Mouse (Mus musculus): ENCODE data around the gene Usp12. TPM values are rescaled to one million over a fixed set of nuclear protein-coding genes. Genes with fewer than 3 reads are reported as not detected.

Usp12 gene
- total and polyA plus RNA-seq, 3 experiments = 9.1 to 27.7 (median 24.1) TPM

DNA sequence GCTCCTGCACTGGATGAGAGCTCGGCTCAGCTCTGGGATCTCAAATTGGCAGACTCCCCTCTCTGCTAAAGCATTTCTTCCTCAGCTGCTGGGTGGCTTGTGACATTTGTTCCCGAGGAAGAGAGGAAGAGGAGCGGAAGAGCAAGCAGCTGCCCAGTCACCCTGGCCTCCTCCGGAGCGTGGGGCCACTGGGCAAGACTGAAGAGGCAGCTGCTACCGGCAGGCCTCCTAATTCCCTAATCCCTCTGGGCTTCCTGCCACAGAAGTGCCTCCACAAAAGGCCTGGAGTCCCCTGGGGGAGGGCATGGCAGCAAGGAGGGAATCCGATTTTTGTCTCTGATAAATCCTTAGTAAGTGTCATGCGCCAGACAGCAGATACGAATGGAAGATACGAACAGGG, 81.7 kb downstream of the Usp12 start:
- no peak for TF ChIP-seq GATA1 (IDR thresholded peaks at IDR 0.05; ENCODE audit: borderline replicate concordance, low read length)
- TF ChIP-seq GATA2 (IDR thresholded peaks at IDR 0.05; ENCODE audit: borderline replicate concordance, low read depth, low read length) = no peak
- no peak for TF ChIP-seq CTCF (IDR thresholded peaks at IDR 0.05; ENCODE audit: low read depth, low read length)
- TF ChIP-seq POLR2AphosphoS5 (IDR thresholded peaks at IDR 0.05; ENCODE audit: insufficient replicate concordance, low read depth, low read length) = no peak
- no peak for TF ChIP-seq TAL1 (conservative IDR thresholded peaks at IDR 0.05; ENCODE audit: low read depth, low read length)
- Histone ChIP-seq H3K36me3 (replicated peaks) (no peaks in the 10 kb centered on the region), H3K4me3 (ENCODE audit: low read depth, low read length) (no peak overlapping the region), H3K4me1 (ENCODE audit: insufficient read depth, low read depth, low read length) (peaks cover 13% of the 10 kb centered on the region), H3K27me3 (ENCODE audit: insufficient read depth, low read length) (peaks cover 4% of the 10 kb centered on the region; the same call in 1 of the 2 replicates), H3K9me3 (replicated peaks) (peaks cover 15% of the 10 kb centered on the region)
- ATAC-seq (ENCODE audit: extremely low read depth, insufficient number of reproducible peaks, low FRiP score, poor library complexity, severe bottlenecking) (no peak), DNase-seq (ENCODE audit: low spot score) (no peak)

DNA sequence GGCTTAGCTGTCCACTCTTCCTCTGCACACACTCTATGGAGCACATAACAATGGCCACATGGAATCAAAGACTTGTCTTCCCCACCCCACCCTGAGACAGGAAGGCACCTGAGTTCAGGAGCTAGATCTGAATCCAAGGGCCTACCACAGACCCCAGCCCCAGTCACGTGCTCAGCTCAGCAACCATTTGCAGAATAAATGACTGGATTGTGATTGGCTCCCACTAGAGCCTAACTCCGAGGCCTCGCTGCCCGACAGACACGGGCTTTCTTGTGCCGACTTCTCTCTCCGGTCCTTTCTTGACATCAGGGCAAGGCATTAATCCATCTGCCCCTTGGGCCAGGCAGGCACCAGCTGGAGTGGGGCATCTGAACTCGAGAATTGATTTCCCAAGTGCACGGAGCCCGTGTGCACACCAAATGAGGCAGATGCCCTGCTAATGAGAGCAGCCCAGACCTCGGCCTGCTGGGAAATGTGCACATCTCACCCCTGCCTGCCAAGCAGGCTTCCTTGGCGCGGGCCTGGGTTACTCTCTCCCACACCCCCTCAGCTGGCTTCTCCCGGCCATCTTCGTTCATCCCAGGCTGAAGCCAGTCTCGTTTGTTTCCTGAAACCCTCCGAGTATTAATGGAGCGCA, 82.4 kb downstream of the Usp12 start:
- TF ChIP-seq TAL1 (conservative IDR thresholded peaks at IDR 0.05; ENCODE audit: low read depth, low read length) (no peak), POLR2AphosphoS5 (IDR thresholded peaks at IDR 0.05; ENCODE audit: insufficient replicate concordance, low read depth, low read length) (no peak), CTCF (IDR thresholded peaks at IDR 0.05; ENCODE audit: low read depth, low read length) (no peak), GATA2 (IDR thresholded peaks at IDR 0.05; ENCODE audit: borderline replicate concordance, low read depth, low read length) (no peak), GATA1 (IDR thresholded peaks at IDR 0.05; ENCODE audit: borderline replicate concordance, low read length) (no peak)
- H3K4me3 ChIP-seq (ENCODE audit: low read depth, low read length) = no peak overlapping the region
- H3K4me1 ChIP-seq (ENCODE audit: insufficient read depth, low read depth, low read length) = peaks cover 15% of the 10 kb centered on the region
- H3K9me3 ChIP-seq (replicated peaks) = peaks cover 21% of the 10 kb centered on the region
- DNase-seq (ENCODE audit: low spot score) = no peak
- H3K36me3 ChIP-seq (replicated peaks) = no peaks in the 10 kb centered on the region
- peaks cover 4% of the 10 kb centered on the region; the same call in 1 of the 2 replicates for H3K27me3 ChIP-seq (ENCODE audit: insufficient read depth, low read length)
- no peak for ATAC-seq (ENCODE audit: extremely low read depth, insufficient number of reproducible peaks, low FRiP score, poor library complexity, severe bottlenecking)

DNA sequence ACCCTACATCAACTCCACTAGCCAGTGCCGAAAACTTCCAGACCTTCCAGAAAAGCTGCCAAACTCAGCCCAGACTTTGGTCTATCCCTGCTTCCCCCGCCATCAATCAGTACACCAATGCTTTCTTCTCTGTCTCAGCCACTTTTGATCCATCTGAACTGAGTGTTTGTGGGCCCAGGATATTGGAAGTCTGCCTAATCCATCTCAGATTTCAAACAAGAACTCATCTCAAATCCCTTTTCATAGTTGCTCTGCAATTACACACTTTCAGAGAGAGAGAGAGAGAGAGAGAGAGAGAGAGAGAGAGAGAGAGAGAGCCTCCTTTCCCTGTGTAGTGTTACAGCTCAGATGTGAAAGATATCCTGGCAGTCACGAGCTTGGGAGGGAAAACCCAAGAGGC, 85.4 kb downstream of the Usp12 start:
- DNase-seq (ENCODE audit: low spot score) (no peak), ATAC-seq (ENCODE audit: extremely low read depth, insufficient number of reproducible peaks, low FRiP score, poor library complexity, severe bottlenecking) (no peak)
- TF ChIP-seq TAL1 (conservative IDR thresholded peaks at IDR 0.05; ENCODE audit: low read depth, low read length) = no peak
- no peak for TF ChIP-seq GATA2 (IDR thresholded peaks at IDR 0.05; ENCODE audit: borderline replicate concordance, low read depth, low read length)
- no peak for TF ChIP-seq CTCF (IDR thresholded peaks at IDR 0.05; ENCODE audit: low read depth, low read length)
- TF ChIP-seq POLR2AphosphoS5 (IDR thresholded peaks at IDR 0.05; ENCODE audit: insufficient replicate concordance, low read depth, low read length) = no peak
- no peak for TF ChIP-seq GATA1 (IDR thresholded peaks at IDR 0.05; ENCODE audit: borderline replicate concordance, low read length)
- Histone ChIP-seq H3K4me3 (ENCODE audit: low read depth, low read length) (no peak overlapping the region), H3K27me3 (ENCODE audit: insufficient read depth, low read length) (no peaks in the 10 kb centered on the region), H3K4me1 (ENCODE audit: insufficient read depth, low read depth, low read length) (peaks cover 40% of the 10 kb centered on the region), H3K36me3 (replicated peaks) (no peaks in the 10 kb centered on the region), H3K9me3 (replicated peaks) (peaks cover 27% of the 10 kb centered on the region)

DNA sequence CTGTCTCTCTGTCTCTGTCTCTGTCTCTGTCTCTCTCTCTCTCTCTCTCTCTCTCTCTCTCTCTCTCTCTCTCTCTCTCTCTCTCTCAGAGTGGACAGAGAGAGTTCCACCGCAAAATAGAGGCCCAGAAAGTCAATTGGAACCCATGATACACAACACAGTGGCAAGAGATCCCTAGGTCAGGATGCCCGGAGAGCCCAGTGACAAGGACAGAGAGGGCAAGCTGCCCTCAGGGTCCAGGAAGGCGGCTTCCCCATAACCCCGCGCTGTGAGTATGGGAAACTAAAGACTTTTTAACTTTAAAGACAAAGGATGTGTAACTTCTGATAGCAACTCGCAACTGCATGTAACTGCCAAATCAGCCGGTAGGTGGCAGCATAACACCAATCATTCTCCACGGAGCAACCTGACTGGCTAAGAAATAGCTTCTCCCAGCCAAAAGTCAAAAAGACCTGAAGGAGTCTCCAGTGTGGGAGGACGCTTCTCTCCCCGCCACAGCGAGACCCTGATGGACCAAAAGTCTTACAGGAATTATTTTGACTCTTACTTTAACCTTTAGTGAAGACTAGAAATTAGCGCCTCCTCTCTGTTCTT, 88.9 kb downstream of the Usp12 start:
- H3K4me1 ChIP-seq (ENCODE audit: insufficient read depth, low read depth, low read length) = peaks cover 63% of the 10 kb centered on the region
- H3K4me3 ChIP-seq (ENCODE audit: low read depth, low read length) = no peak overlapping the region; the same call in 1 of the 2 replicates
- no peaks in the 10 kb centered on the region for H3K36me3 ChIP-seq (replicated peaks)
- no peaks in the 10 kb centered on the region for H3K27me3 ChIP-seq (ENCODE audit: insufficient read depth, low read length)
- TF ChIP-seq TAL1 (conservative IDR thresholded peaks at IDR 0.05; ENCODE audit: low read depth, low read length) (no peak), CTCF (IDR thresholded peaks at IDR 0.05; ENCODE audit: low read depth, low read length) (peak; percentile 76)
- DNase-seq (ENCODE audit: low spot score) = peak; percentile 79
- peaks cover 20% of the 10 kb centered on the region for H3K9me3 ChIP-seq (replicated peaks)
- no peak for ATAC-seq (ENCODE audit: extremely low read depth, insufficient number of reproducible peaks, low FRiP score, poor library complexity, severe bottlenecking)

DNA sequence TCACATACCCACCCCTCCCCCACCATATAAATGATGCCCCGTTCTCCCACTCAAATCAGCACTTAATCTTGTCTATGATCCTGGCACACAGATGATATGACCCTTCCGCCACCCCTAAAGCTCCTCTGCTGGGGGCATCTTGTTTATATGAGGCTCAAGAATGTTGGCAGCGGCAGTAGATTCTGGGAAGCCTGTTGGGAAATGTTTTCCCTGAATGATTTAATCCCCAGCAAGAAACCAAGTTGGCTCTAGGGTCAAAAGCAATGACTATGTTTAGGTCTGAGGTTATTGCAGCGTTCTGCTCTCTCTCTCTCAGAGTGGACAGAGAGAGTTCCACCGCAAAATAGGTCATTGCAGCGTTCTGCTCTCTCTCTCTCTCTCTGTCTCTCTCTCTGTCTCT, 89.4 kb downstream of the Usp12 start:
- peaks cover 20% of the 10 kb centered on the region for H3K9me3 ChIP-seq (replicated peaks)
- no peak for ATAC-seq (ENCODE audit: extremely low read depth, insufficient number of reproducible peaks, low FRiP score, poor library complexity, severe bottlenecking)
- H3K27me3 ChIP-seq (ENCODE audit: insufficient read depth, low read length) = no peaks in the 10 kb centered on the region
- no peaks in the 10 kb centered on the region for H3K36me3 ChIP-seq (replicated peaks)
- H3K4me3 ChIP-seq (ENCODE audit: low read depth, low read length) = no peak overlapping the region
- TF ChIP-seq GATA1 (IDR thresholded peaks at IDR 0.05; ENCODE audit: borderline replicate concordance, low read length) (no peak), TAL1 (conservative IDR thresholded peaks at IDR 0.05; ENCODE audit: low read depth, low read length) (no peak), CTCF (IDR thresholded peaks at IDR 0.05; ENCODE audit: low read depth, low read length) (no peak), POLR2AphosphoS5 (IDR thresholded peaks at IDR 0.05; ENCODE audit: insufficient replicate concordance, low read depth, low read length) (no peak), GATA2 (IDR thresholded peaks at IDR 0.05; ENCODE audit: borderline replicate concordance, low read depth, low read length) (no peak)
- peaks cover 64% of the 10 kb centered on the region for H3K4me1 ChIP-seq (ENCODE audit: insufficient read depth, low read depth, low read length)
- no peak for DNase-seq (ENCODE audit: low spot score)

DNA sequence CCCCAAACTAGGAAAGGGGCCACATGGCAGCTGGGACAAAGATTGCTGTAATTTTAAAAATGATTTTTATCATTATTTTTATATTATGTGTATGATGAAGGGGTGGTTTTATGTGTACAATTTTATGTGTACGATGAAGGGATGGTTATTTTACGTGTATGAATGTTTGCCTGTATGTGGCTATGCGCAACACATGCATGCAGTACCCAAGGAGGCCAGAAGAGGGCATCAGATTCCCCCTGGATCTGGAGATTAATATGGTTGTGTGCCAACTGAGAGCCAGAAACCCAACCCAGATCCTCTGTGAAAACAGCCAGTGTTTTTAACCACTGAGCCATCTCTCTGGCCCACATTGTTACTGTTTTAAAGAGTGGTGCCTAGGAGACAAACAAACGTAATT, 90.6 kb downstream of the Usp12 start:
- no peak for DNase-seq (ENCODE audit: low spot score)
- Histone ChIP-seq H3K4me1 (ENCODE audit: insufficient read depth, low read depth, low read length) (peaks cover 75% of the 10 kb centered on the region), H3K4me3 (ENCODE audit: low read depth, low read length) (no peak overlapping the region; the same call in 1 of the 2 replicates), H3K36me3 (replicated peaks) (no peaks in the 10 kb centered on the region), H3K9me3 (replicated peaks) (peaks cover 20% of the 10 kb centered on the region), H3K27me3 (ENCODE audit: insufficient read depth, low read length) (no peaks in the 10 kb centered on the region)
- TF ChIP-seq TAL1 (conservative IDR thresholded peaks at IDR 0.05; ENCODE audit: low read depth, low read length) = no peak
- TF ChIP-seq CTCF (IDR thresholded peaks at IDR 0.05; ENCODE audit: low read depth, low read length) = peak; percentile 41
- TF ChIP-seq GATA2 (IDR thresholded peaks at IDR 0.05; ENCODE audit: borderline replicate concordance, low read depth, low read length) = no peak
- TF ChIP-seq POLR2AphosphoS5 (IDR thresholded peaks at IDR 0.05; ENCODE audit: insufficient replicate concordance, low read depth, low read length) = no peak
- TF ChIP-seq GATA1 (IDR thresholded peaks at IDR 0.05; ENCODE audit: borderline replicate concordance, low read length) = no peak
- no peak for ATAC-seq (ENCODE audit: extremely low read depth, insufficient number of reproducible peaks, low FRiP score, poor library complexity, severe bottlenecking)

Data from G1E (cell line).